Mouse (Mus musculus): Measurements from ENCODE around the gene Ifnar1. TPM values are rescaled to one million over a fixed set of nuclear protein-coding genes. Genes with fewer than 3 reads are reported as not detected.

Ifnar1 gene
- polyA plus RNA-seq, 1 experiment from 2014 or later: 51.4 TPM

- H3K4me1 ChIP-seq (replicated peaks; ENCODE audit: control insufficient read depth, insufficient read depth, low read length): no peaks in the 10 kb centered on the region
- H3K27ac ChIP-seq (ENCODE audit: low read depth, low read length): no peak overlapping the region
- H3K4me2 ChIP-seq (ENCODE audit: low read depth, low read length, severe bottlenecking): no peak overlapping the region
- no peak for DNase-seq (ENCODE audit: low spot score)
- no peaks in the 10 kb centered on the region for H3K27me3 ChIP-seq (ENCODE audit: control insufficient read depth, insufficient read depth, low read length)
- ATAC-seq (replicated peaks; ENCODE audit: low FRiP score): no peak
- H3K4me3 ChIP-seq (ENCODE audit: low read depth, low read length): no peak overlapping the region
- no peaks in the 10 kb centered on the region for H3K9me3 ChIP-seq (ENCODE audit: control insufficient read depth, low read length)
- H3K9ac ChIP-seq (ENCODE audit: low read length): no peak overlapping the region
- H3K36me3 ChIP-seq (ENCODE audit: control insufficient read depth, insufficient read depth, low read length): no peaks in the 10 kb centered on the region
Measured at GRCm38 (mm10) chr16:91480517-91480916, 4.5 kb upstream of the Ifnar1 start.

- Histone ChIP-seq H3K27me3 (ENCODE audit: control insufficient read depth, insufficient read depth, low read length) (no peaks in the 10 kb centered on the region), H3K27ac (ENCODE audit: low read depth, low read length) (peak overlapping the region; percentile 13; the same call in 1 of the 2 replicates), H3K4me1 (replicated peaks; ENCODE audit: control insufficient read depth, insufficient read depth, low read length) (peaks cover 4% of the 10 kb centered on the region), H3K9me3 (ENCODE audit: control insufficient read depth, low read length) (no peaks in the 10 kb centered on the region), H3K9ac (ENCODE audit: low read length) (peak overlapping the region; percentile 69), H3K36me3 (ENCODE audit: control insufficient read depth, insufficient read depth, low read length) (no peaks in the 10 kb centered on the region), H3K4me3 (ENCODE audit: low read depth, low read length) (peak overlapping the region; percentile 87), H3K4me2 (ENCODE audit: low read depth, low read length, severe bottlenecking) (peak overlapping the region; percentile 57)
- ATAC-seq (replicated peaks; ENCODE audit: low FRiP score): peak; percentile 31
- WGBS: 47% methylated on average over 17 of the region's 17 CpGs
- no peak for DNase-seq (ENCODE audit: low spot score)
Measured at GRCm38 (mm10) chr16:91484387-91484786, 651 bp upstream of the Ifnar1 start.

GRCm38 (mm10) chr16:91485841-91486240 lies 803 bp downstream of the Ifnar1 start:
- no peaks in the 10 kb centered on the region for H3K27me3 ChIP-seq (ENCODE audit: control insufficient read depth, insufficient read depth, low read length)
- peak overlapping the region; percentile 92 for H3K9ac ChIP-seq (ENCODE audit: low read length)
- 40% methylated on average over 5 of the region's 5 CpGs for WGBS
- H3K4me3 ChIP-seq (ENCODE audit: low read depth, low read length): peak overlapping the region; percentile 87
- peaks cover 4% of the 10 kb centered on the region for H3K4me1 ChIP-seq (replicated peaks; ENCODE audit: control insufficient read depth, insufficient read depth, low read length)
- H3K36me3 ChIP-seq (ENCODE audit: control insufficient read depth, insufficient read depth, low read length): peaks cover 11% of the 10 kb centered on the region; the same call in 1 of the 2 replicates
- peak overlapping the region; percentile 95 for H3K27ac ChIP-seq (ENCODE audit: low read depth, low read length)
- DNase-seq (ENCODE audit: low spot score) (no peak), ATAC-seq (replicated peaks; ENCODE audit: low FRiP score) (no peak)
- peak overlapping the region; percentile 83 for H3K4me2 ChIP-seq (ENCODE audit: low read depth, low read length, severe bottlenecking)
- H3K9me3 ChIP-seq (ENCODE audit: control insufficient read depth, low read length): no peaks in the 10 kb centered on the region

- peaks cover 4% of the 10 kb centered on the region for H3K4me1 ChIP-seq (replicated peaks; ENCODE audit: control insufficient read depth, insufficient read depth, low read length)
- 88% methylated on average over 2 of the region's 2 CpGs for WGBS
- no peak overlapping the region for H3K4me3 ChIP-seq (ENCODE audit: low read depth, low read length)
- DNase-seq (ENCODE audit: low spot score): no peak
- no peaks in the 10 kb centered on the region for H3K9me3 ChIP-seq (ENCODE audit: control insufficient read depth, low read length)
- H3K27me3 ChIP-seq (ENCODE audit: control insufficient read depth, insufficient read depth, low read length): no peaks in the 10 kb centered on the region
- H3K4me2 ChIP-seq (ENCODE audit: low read depth, low read length, severe bottlenecking): no peak overlapping the region
- peaks cover 11% of the 10 kb centered on the region; the same call in 1 of the 2 replicates for H3K36me3 ChIP-seq (ENCODE audit: control insufficient read depth, insufficient read depth, low read length)
- H3K27ac ChIP-seq (ENCODE audit: low read depth, low read length): no peak overlapping the region
- no peak for ATAC-seq (replicated peaks; ENCODE audit: low FRiP score)
- no peak overlapping the region for H3K9ac ChIP-seq (ENCODE audit: low read length)
Measured at GRCm38 (mm10) chr16:91488066-91488465, 3.0 kb downstream of the Ifnar1 start.

GRCm38 (mm10) chr16:91490897-91491296 lies 5.9 kb downstream of the Ifnar1 start:
- Histone ChIP-seq H3K4me2 (ENCODE audit: low read depth, low read length, severe bottlenecking) (no peak overlapping the region), H3K4me3 (ENCODE audit: low read depth, low read length) (no peak overlapping the region), H3K36me3 (ENCODE audit: control insufficient read depth, insufficient read depth, low read length) (peaks cover 11% of the 10 kb centered on the region; the same call in 1 of the 2 replicates), H3K27ac (ENCODE audit: low read depth, low read length) (no peak overlapping the region), H3K4me1 (replicated peaks; ENCODE audit: control insufficient read depth, insufficient read depth, low read length) (peaks cover 1% of the 10 kb centered on the region), H3K27me3 (ENCODE audit: control insufficient read depth, insufficient read depth, low read length) (no peaks in the 10 kb centered on the region), H3K9ac (ENCODE audit: low read length) (no peak overlapping the region), H3K9me3 (ENCODE audit: control insufficient read depth, low read length) (no peaks in the 10 kb centered on the region)
- WGBS: 92% methylated on average over 4 of the region's 4 CpGs
- no peak for DNase-seq (ENCODE audit: low spot score)
- no peak for ATAC-seq (replicated peaks; ENCODE audit: low FRiP score)

GRCm38 (mm10) chr16:91491473-91491872 lies 6.4 kb downstream of the Ifnar1 start:
- H3K4me2 ChIP-seq (ENCODE audit: low read depth, low read length, severe bottlenecking): no peak overlapping the region
- peaks cover 15% of the 10 kb centered on the region for H3K36me3 ChIP-seq (ENCODE audit: control insufficient read depth, insufficient read depth, low read length)

GRCm38 (mm10) chr16:91495501-91495900 lies 10.5 kb downstream of the Ifnar1 start:
- 93% methylated on average over 4 of the region's 4 CpGs for WGBS
- no peaks in the 10 kb centered on the region for H3K27me3 ChIP-seq (ENCODE audit: control insufficient read depth, insufficient read depth, low read length)
- no peak overlapping the region for H3K9ac ChIP-seq (ENCODE audit: low read length)
- no peaks in the 10 kb centered on the region for H3K4me1 ChIP-seq (replicated peaks; ENCODE audit: control insufficient read depth, insufficient read depth, low read length)
- H3K27ac ChIP-seq (ENCODE audit: low read depth, low read length): no peak overlapping the region
- no peaks in the 10 kb centered on the region for H3K9me3 ChIP-seq (ENCODE audit: control insufficient read depth, low read length)
- ATAC-seq (replicated peaks; ENCODE audit: low FRiP score): no peak
- no peak overlapping the region for H3K4me2 ChIP-seq (ENCODE audit: low read depth, low read length, severe bottlenecking)
- no peak for DNase-seq (ENCODE audit: low spot score)
- no peak overlapping the region for H3K4me3 ChIP-seq (ENCODE audit: low read depth, low read length)
- H3K36me3 ChIP-seq (ENCODE audit: control insufficient read depth, insufficient read depth, low read length): peaks cover 14% of the 10 kb centered on the region

More at GRCm38 (mm10) chr16:91491473-91491872, 6.4 kb downstream of the Ifnar1 start:
- H3K4me3 ChIP-seq (ENCODE audit: low read depth, low read length): no peak overlapping the region
- DNase-seq (ENCODE audit: low spot score) (no peak), ATAC-seq (replicated peaks; ENCODE audit: low FRiP score) (no peak)
- H3K4me1 ChIP-seq (replicated peaks; ENCODE audit: control insufficient read depth, insufficient read depth, low read length): no peaks in the 10 kb centered on the region; the same call in 1 of the 2 replicates
- no peak overlapping the region for H3K9ac ChIP-seq (ENCODE audit: low read length)
- 96% methylated on average over 3 of the region's 3 CpGs for whole genome bisulfite sequencing
- no peak overlapping the region for H3K27ac ChIP-seq (ENCODE audit: low read depth, low read length)
- H3K27me3 ChIP-seq (ENCODE audit: control insufficient read depth, insufficient read depth, low read length): no peaks in the 10 kb centered on the region
- H3K9me3 ChIP-seq (ENCODE audit: control insufficient read depth, low read length): no peaks in the 10 kb centered on the region

GRCm38 (mm10) chr16:91496206-91496605 lies 11.2 kb downstream of the Ifnar1 start:
- no peaks in the 10 kb centered on the region for H3K9me3 ChIP-seq (ENCODE audit: control insufficient read depth, low read length)
- H3K36me3 ChIP-seq (ENCODE audit: control insufficient read depth, insufficient read depth, low read length): peaks cover 14% of the 10 kb centered on the region
- H3K4me1 ChIP-seq (replicated peaks; ENCODE audit: control insufficient read depth, insufficient read depth, low read length): no peaks in the 10 kb centered on the region
- H3K27me3 ChIP-seq (ENCODE audit: control insufficient read depth, insufficient read depth, low read length): no peaks in the 10 kb centered on the region
- no peak overlapping the region for H3K4me2 ChIP-seq (ENCODE audit: low read depth, low read length, severe bottlenecking)
- no peak for ATAC-seq (replicated peaks; ENCODE audit: low FRiP score)
- no peak for DNase-seq (ENCODE audit: low spot score)
- no peak overlapping the region for H3K27ac ChIP-seq (ENCODE audit: low read depth, low read length)
- no peak overlapping the region for H3K9ac ChIP-seq (ENCODE audit: low read length)
- no peak overlapping the region for H3K4me3 ChIP-seq (ENCODE audit: low read depth, low read length)
- WGBS: 94% methylated on average over 17 of the region's 17 CpGs

GRCm38 (mm10) chr16:91496766-91497165 lies 11.7 kb downstream of the Ifnar1 start:
- no peaks in the 10 kb centered on the region for H3K27me3 ChIP-seq (ENCODE audit: control insufficient read depth, insufficient read depth, low read length)
- H3K4me3 ChIP-seq (ENCODE audit: low read depth, low read length): no peak overlapping the region
- H3K36me3 ChIP-seq (ENCODE audit: control insufficient read depth, insufficient read depth, low read length): peaks cover 14% of the 10 kb centered on the region
- no peak for DNase-seq (ENCODE audit: low spot score)
- 86% methylated on average over 3 of the region's 3 CpGs for WGBS
- H3K9me3 ChIP-seq (ENCODE audit: control insufficient read depth, low read length): no peaks in the 10 kb centered on the region
- H3K9ac ChIP-seq (ENCODE audit: low read length): no peak overlapping the region
- no peak overlapping the region for H3K27ac ChIP-seq (ENCODE audit: low read depth, low read length)
- no peak overlapping the region for H3K4me2 ChIP-seq (ENCODE audit: low read depth, low read length, severe bottlenecking)
- no peaks in the 10 kb centered on the region for H3K4me1 ChIP-seq (replicated peaks; ENCODE audit: control insufficient read depth, insufficient read depth, low read length)
- no peak for ATAC-seq (replicated peaks; ENCODE audit: low FRiP score)
